Mouse (Mus musculus) v-Abl transformed pro-B cells (cell line): Measurements from ENCODE around the gene Poc1b.
"Not testable (repeated sequence)": the region's sequence is repeated elsewhere in the genome, so short reads cannot be mapped to it uniquely, and the experiment has no call there.

ENCODE experiments used
- in situ Hi-C, 2 experiments: fragments of 400-800 bp; cut with MboI; formaldehyde crosslinking; loops; one replicate each; pipeline ENCODE4 v1.15.1; 2025; ENCODE audit not compliant: unreplicated experiment in 2 of 2

Gene Poc1b

DNA sequence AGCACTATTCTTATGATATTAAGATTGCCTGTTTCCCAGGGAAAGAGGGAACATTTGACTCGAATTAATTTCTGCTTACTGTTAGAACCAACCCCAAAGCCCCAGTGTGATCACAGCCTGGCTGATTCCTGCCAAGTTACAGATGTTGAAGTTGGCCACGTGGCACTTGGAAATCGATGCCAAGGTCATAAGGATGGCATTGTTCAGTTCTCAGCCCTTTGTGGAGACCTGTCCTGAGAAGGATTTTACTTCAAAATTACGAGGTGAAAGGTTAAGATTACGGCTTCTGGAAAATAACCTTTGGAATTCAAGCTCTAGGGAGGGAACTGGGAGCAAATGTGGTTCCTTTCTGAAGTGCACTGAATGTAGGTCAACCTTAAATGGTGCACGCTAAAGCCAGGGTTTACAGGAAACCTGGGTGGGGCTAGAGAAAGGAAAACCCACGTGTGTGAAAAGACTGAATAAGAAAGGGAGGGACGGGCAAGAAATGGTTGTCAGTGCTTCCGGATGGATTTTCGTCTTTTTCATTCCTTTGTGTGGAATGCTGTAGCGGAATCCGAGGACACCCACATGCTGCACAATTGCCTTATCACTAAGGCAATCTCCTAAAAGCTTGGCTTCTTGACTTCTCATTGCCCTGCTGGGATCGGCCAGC is 102.4 kb downstream of the Poc1b start:
- in situ Hi-C loops = no loop called here

GRCm38 (mm10) chr10:99211021-99211420 is 104.2 kb downstream of the Poc1b start:
- in situ Hi-C loops = no loop called here

- in situ Hi-C loops = no loop called here
Measured at GRCm38 (mm10) chr10:99211503-99212265, 104.8 kb downstream of the Poc1b start.

DNA sequence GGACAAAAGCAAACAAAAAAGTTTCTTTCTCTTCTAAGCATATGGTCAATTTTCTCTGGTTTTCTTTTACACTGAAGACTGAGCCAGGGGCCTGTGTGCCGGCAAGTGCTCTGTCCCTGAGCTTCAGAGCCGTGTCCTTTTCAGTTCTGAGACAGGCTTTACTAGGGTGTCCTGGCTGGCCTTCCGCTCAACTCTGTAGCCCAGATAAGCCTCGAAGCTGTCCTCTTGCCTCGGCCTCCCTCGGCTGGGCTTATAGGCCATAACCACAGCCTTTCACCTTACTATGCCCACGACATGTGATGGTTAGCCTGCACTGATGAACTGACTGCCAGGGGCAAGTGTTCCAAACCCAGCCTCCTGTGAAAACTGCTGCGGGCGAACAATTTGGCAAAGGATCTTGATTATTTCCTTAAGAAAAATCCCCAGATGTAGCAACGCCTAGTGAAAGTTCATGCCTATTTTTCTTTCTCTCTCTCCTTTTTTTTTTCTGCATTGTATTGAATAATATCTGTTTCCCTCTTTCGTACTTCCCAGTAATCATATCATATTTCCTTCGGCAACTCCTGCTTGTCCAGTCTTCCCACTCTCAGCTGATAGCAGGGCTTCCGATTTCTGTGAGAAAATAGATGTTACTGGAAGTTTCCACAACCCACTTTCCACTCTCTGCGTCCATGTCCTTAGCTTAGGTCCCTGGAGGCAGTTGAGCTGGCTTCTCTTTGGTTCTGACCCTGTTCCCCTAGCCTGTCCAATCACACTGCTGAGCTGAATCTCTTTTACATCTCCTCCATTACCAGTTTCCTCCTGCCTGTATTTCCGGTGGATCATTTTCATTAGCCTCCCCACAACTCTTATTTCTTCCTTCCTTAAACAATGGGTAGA is 107.8 kb downstream of the Poc1b start:
- in situ Hi-C loops = no loop called here

DNA sequence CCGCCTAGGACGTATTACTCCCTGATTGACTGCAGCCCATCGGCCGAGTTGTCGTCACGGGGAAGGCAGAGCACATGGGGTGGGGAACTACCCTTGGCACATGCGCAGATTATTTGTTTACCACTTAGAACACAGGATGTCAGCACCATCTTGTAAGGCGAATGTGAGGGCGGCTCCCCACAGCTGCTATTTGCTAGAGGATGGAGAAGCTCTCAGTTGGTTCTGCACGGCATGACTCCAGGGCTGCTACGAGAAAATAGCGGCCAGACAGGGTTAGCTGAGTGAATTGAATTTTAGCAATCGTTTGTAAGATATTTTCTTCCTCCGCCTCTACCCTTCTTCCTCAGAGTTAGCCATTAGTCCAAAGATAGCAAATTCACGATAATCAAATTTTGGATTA is 109.7 kb downstream of the Poc1b start:
- in situ Hi-C loops = not testable (repeated sequence)

DNA sequence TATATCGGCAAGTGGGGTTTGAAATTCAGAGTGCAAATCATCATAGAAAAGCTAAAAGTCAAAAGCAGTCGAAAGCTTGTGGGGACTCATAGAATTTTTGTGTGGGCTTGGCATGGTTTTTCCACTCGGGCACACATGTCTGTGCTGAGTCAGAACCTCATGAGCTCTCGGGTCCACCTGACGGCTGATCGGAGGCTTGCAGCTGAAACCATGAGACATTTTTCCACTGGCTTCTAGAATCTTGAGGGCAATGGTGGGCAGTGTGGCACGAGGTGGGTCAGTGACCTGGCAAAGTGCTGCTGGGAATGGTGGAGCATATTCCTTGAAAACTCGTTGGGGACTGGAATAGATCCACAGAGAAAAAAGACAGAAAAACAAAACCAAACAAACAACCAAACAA is 114.7 kb downstream of the Poc1b start:
- in situ Hi-C loops = no loop called here

DNA sequence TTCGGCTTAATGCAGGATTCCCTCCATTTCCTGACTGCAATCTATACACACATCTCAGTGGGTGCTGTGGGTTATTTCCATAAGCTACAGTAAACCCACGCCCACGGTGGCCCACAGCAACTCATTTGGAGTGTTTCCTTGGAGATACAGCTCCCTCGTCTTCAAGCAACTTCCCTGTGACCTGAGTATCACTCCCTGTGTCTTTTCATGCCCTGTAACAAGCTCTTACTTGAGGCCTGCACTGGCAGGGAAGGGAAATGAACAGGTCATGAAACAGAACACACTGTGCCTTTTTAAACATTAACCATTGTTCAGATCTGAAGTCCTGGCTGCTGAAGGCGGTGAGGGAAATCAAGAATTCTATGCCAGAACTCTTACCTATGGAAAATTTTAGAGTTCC is 115.9 kb downstream of the Poc1b start:
- in situ Hi-C loops = no loop called here

DNA sequence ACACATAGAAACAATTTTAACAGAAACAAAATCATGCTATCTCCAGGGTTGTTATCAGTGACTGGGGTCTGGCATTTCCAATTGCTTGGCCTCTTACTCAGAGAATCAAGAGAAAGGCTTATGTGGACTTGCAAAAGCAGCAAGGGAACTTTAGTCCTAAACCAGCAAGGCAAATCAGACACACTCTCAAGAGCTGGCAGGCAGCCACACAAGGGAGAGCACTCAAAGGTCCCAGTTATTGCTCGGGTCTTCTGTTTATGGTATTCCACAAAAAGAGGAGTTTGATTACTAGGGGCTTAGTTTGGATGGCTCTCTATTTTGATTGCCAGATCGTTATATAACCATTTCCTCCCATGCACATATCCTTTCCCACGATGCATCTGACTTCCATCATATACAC is 117.4 kb downstream of the Poc1b start:
- in situ Hi-C loops = no loop called here

DNA sequence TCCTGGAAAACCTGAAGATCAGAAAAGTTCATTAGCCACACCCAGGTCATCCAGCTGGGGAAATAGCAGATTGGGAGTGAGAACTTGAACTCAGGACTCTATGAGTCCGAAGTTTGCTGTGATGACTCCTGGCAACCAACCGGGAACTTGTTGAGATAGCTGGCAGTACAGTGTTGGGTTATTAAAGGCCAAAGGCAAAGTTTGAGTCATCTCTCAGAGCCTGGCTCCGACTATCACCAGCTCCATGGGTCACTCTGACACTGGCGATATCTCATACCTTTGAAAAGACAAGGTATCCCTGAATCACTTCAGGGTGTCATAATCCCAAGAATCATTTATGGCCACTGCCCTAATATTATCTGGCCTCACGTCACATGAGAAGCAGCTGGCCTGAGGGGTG is 119.9 kb downstream of the Poc1b start:
- in situ Hi-C loops = no loop called here

DNA sequence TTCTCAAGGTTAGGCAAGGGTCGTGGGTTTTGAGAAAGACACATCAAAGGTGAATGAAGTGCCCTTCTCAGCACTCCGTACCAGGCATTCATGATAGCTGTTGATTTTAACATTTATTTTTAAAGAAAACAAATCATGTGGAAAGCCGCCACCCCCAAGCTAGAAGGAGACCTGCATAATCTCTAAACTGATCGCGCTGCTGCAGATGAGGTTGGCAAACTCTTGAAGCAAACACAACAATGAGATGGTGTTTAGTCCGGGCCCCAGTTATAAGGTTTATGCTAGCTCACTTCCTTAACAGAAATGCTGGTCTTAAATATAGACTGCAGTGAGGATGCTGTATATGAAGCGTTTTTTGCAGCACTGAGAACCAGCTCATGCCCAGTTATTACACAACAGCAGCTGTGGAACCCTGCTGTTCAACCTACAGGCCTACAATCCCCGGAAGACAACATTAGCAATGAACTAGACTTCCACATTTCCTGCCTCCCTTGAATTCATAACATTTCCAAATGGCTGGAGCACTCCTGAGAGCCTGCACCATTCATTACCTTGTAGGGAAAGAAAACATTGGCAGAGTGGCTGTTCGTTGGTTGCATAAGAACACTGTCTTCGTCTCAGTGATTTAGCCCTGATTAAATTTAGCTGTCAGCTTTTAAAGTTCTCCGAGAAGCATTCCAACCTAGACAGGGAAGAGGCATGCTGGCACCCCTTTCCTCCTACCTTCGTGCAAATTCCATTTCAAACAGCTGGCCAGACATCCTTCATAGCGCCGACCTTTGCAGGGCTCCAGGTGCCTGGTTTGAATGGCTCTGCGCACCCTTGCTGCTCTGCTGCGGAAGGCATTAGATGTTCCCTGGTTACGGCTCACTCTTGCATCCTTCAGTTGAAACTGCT is 121.4 kb downstream of the Poc1b start:
- in situ Hi-C loops = no loop called here

DNA sequence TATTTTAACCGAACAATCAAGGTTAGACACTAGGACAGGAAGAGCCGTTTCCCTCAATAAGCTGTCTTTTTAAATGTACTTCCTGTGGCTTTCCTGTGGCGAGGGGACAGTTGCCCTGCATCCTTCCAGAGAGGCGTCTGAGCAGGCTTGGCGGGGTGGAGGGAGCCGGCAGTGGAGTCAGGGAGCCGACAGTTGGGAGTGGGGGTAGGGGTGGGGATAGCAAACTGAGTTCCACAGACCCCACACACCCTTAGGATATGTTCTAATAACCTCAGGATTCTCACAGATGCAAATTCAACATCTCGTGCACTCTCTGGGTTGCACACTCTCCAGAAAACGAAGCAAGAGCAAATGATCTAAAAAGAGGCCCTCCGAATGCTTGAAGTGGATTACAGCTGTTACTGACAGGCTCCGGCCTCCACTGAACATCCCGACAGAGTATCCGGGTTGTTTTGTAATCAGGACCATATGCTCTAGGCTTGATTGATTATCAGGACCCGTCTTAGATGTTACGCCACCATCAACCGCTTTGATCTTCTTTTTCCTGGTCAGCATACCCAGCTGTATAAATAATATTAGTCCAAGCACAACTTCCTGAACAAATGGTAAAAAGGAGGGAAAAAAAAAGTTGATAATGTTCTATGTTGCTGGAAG is 122.3 kb downstream of the Poc1b start:
- in situ Hi-C loops = no loop called here

DNA sequence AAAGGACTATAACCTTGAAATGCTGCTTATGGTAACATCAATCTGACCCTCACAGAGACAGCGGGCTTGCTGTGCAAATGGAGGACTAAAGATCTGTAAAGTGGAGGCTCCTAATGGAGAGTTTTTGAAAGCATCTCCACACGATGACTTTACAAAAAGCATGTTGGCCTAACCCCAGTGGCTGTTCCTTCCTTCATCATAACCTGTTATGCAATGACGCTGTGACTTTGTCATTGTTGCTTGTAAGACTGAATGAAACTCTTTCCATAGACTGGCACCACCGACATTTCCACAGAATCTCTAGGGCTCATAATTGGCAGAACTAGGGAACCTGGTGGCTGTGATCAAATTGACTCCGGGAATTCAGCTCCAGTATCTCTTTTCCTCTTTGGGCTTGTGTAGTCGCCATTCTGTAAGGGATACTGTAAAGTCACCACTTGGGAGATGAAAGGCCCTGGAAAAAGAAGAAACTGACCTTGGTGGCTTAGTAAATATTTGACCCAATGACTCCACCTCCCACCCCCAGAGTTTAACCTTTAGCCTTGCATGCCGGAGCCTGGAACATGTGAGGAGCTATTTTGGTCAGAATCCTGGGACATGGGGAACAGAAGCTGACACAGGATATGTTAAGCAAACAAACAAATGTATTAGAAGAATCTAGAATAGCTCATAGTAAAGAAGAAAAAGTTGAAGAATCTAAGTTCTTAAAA is 125.8 kb downstream of the Poc1b start:
- in situ Hi-C loops = no loop called here

GRCm38 (mm10) chr10:99234336-99234735 is 127.5 kb downstream of the Poc1b start:
- in situ Hi-C loops = no loop called here

- in situ Hi-C loops = no loop called here
Measured at GRCm38 (mm10) chr10:99235081-99235480, 128.2 kb downstream of the Poc1b start.

- in situ Hi-C loops = no loop called here
Measured at GRCm38 (mm10) chr10:99237205-99237832, 130.5 kb downstream of the Poc1b start.

DNA sequence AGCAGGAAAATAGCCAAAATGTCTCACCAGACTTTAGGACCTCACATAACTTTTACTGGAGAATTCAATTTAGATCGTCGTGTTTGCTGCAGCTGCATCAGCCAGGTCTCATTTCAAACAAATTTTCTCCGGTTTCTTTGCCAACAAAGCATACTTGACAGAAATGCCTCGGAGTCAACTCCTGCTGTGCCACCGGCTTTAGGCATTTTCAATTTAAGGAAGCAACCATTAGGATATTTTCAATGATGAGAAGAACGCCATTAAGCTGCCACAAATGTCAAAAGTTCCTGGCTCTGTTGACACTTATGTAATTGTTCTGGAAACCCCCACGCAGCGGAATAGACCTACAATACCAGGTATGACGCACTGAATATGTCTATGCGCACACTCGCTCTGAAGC is 131.7 kb downstream of the Poc1b start:
- in situ Hi-C loops = no loop called here

DNA sequence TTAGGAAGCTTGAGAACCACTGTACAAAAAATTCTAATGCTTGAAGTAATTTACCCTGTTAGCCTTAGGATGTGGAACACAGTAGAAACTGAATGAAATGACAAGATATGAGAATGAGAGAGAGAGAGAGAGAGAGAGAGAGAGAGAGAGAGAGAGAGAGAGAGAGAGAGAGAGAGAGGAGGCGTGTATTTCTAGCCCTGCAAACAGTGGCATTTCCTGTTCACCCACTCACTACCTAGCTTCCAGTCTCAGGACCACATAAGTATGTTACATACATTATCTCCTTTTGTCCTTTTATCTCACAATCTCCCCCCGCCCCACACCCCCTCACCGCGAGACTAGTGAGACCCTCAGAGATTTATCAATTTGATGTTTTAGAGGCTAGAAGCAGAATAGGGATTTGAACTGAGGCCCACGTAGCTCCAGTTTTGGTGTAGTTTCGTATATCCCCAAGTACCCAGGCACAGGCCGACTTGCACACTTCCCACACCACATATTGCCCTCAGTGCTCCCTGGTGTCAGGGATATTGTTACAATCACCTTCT is 134.5 kb downstream of the Poc1b start:
- in situ Hi-C loops = no loop called here

GRCm38 (mm10) chr10:99241829-99242711 is 135.2 kb downstream of the Poc1b start:
- in situ Hi-C loops = no loop called here
